Mouse (Mus musculus): ENCODE measurements at regions not wholly inside any gene's neighbourhood (a gene's known extent, or its start where the extent isn't known, plus 50 kb on each side); places are given as distances from the start of the nearest gene placed in this dataset.

DNA sequence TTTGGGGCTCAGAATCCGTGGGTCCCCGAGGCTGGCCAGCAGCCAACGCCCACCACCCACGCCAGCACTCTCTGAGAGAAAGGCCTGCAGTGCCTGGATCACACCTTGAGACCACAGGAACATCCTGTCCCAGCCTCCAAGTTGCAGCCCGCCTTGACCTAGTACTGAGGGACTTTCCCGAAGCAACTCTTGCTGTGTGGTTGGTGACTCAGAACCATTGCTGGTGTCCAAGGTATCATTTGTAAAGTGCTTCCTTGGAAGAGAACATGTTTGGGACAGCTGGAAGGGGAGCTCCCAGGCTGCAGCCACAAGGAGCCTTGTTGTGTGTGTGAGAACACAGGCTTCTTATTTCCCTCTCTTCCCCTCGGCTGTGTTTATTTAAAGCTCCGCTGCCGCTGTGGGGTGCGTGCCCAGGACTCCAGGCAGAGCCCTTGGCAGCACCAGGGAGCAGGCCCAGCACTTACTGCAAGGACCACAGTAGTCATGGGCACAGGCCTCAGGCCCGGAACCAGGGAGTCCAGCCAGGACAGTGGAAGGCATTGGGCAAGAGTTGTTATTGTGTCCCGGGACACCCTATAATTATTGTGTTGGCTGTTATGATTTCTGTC lies 2153.8 kb upstream of the Gm7489 start:
- TF ChIP-seq CTCF (IDR thresholded peaks at IDR 0.05; ENCODE audit: control insufficient read depth, insufficient read depth, insufficient read length) (no peak), USF1 (IDR thresholded peaks at IDR 0.05; ENCODE audit: low read depth) (no peak), MYOD1 (IDR thresholded peaks at IDR 0.05; ENCODE audit: control insufficient read depth, insufficient read length, low read depth) (peak; percentile 76), MYOG (IDR thresholded peaks at IDR 0.05; ENCODE audit: control insufficient read depth, extremely low read depth, insufficient read length) (no peak), CEBPB (IDR thresholded peaks at IDR 0.05; ENCODE audit: low read depth) (peak; percentile 95), MAX (IDR thresholded peaks at IDR 0.05) (peak; percentile 65), FOSL1 (IDR thresholded peaks at IDR 0.05; ENCODE audit: insufficient read depth, low read length, poor library complexity, severe bottlenecking) (no peak)
